Mouse (Mus musculus) cortical plate, adult 2 months (tissue): ENCODE measurements around the gene Car8.

Experiments
- CTCF ChIP-seq: fragments of 200-500 bp; IDR thresholded peaks from 2 replicates; pipeline ENCODE4 v1.5.1; 2011; ENCODE audit warnings: mild to moderate bottlenecking, control low read depth, low read length; ENCODE audit not compliant: insufficient read depth; ENCODE audit errors: extremely low read depth
- POLR2A ChIP-seq: fragments of 200-500 bp; IDR thresholded peaks from 2 replicates; pipeline ENCODE4 v1.6.1; 2011; ENCODE audit warnings: mild to moderate bottlenecking, low read length, control low read depth; ENCODE audit not compliant: insufficient read depth; ENCODE audit errors: extremely low read depth

GRCm38 (mm10) chr4:8200081-8200480 is 38.8 kb downstream of the Car8 start:
- no peak for TF ChIP-seq CTCF
- no peak for TF ChIP-seq POLR2A
